Mouse (Mus musculus): Measurements from ENCODE around the gene Hecw2. TPM values are rescaled to one million over a fixed set of nuclear protein-coding genes. Genes with fewer than 3 reads are reported as not detected.

Hecw2 gene
- polyA plus RNA-seq, 1 experiment from 2014 or later: 8.4 TPM

GRCm38 (mm10) chr1:53866374-53866902 lies 328.5 kb downstream of the Hecw2 start:
- H3K36me3 ChIP-seq: no peaks in the 10 kb centered on the region
- no peaks in the 10 kb centered on the region for H3K27me3 ChIP-seq (replicated peaks)
- H3K9me3 ChIP-seq (replicated peaks): no peaks in the 10 kb centered on the region
- no peak overlapping the region for H3K9ac ChIP-seq (replicated peaks)
- H3K4me2 ChIP-seq: no peak overlapping the region
- H3K27ac ChIP-seq (replicated peaks): no peak overlapping the region
- no peak for ATAC-seq (ENCODE audit: low FRiP score)
- H3K4me1 ChIP-seq: no peaks in the 10 kb centered on the region
- WGBS: 45% methylated on average over 3 of the region's 3 CpGs
- no peak overlapping the region for H3K4me3 ChIP-seq (replicated peaks)

DNA sequence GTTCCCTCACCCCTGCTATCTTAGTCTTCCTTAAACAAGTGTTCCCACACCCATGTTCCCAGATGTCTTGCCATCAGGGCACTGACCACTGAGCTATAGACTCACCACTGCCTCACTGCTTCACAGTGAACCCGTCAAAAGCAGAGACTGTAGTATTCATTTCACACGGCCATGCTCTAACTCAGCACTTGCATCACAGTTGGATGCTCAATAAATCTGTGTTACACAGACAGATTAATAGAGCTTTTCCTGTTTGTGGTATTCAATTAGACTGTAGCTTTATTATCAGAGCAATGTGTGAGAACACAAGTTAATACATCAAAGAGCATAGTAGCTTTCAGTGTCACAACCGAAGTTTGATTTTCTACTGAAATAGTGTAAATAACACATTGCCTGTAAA lies 330.9 kb downstream of the Hecw2 start:
- Histone ChIP-seq H3K9ac (replicated peaks) (no peak overlapping the region), H3K9me3 (replicated peaks) (no peaks in the 10 kb centered on the region), H3K4me3 (replicated peaks) (no peak overlapping the region), H3K36me3 (no peaks in the 10 kb centered on the region), H3K27ac (replicated peaks) (no peak overlapping the region), H3K27me3 (replicated peaks) (no peaks in the 10 kb centered on the region), H3K4me1 (no peaks in the 10 kb centered on the region), H3K4me2 (no peak overlapping the region)
- 31% methylated on average over 3 of the region's 3 CpGs for WGBS
- no peak for ATAC-seq (ENCODE audit: low FRiP score)

GRCm38 (mm10) chr1:53860611-53861010 lies 334.4 kb downstream of the Hecw2 start:
- H3K27me3 ChIP-seq (replicated peaks): no peaks in the 10 kb centered on the region
- no peaks in the 10 kb centered on the region for H3K4me1 ChIP-seq
- H3K9ac ChIP-seq (replicated peaks): no peak overlapping the region
- no peak overlapping the region for H3K27ac ChIP-seq (replicated peaks)
- H3K9me3 ChIP-seq (replicated peaks): no peaks in the 10 kb centered on the region
- H3K4me2 ChIP-seq: no peak overlapping the region
- H3K36me3 ChIP-seq: no peaks in the 10 kb centered on the region
- 88% methylated on average over 3 of the region's 3 CpGs for WGBS
- no peak for ATAC-seq (ENCODE audit: low FRiP score)
- no peak overlapping the region for H3K4me3 ChIP-seq (replicated peaks)

GRCm38 (mm10) chr1:53859175-53859574 lies 335.8 kb downstream of the Hecw2 start:
- Histone ChIP-seq H3K4me1 (no peaks in the 10 kb centered on the region), H3K9ac (replicated peaks) (no peak overlapping the region)
- ATAC-seq (ENCODE audit: low FRiP score): no peak

DNA sequence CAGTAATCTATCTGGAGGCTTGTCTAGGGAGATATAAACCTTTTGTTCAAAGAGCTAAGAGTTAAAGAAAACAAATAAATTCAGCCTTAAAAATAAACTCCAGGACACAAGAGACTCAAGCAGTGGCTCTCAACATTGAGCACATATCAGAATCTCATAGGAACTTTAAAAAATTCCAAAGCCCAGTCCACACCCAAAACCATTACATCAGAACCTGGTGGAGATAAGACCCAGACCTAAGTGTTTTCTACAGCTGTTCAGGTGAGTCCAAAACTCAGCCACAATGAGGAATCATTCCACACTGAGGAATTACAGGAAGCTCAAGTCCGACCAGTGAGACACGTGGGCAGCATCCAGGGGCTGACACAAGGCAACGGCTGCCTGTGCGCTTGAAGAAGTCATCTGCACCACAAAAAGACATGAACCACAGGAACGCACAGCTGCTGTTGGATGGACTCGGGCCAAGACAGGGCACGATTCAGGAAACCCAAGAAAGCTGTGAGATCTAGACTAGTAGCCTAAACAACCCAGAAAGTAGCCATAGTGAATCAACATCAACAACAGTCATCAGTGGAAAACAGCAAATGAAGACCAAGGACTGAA lies 338.4 kb downstream of the Hecw2 start:
- no peaks in the 10 kb centered on the region for H3K27me3 ChIP-seq (replicated peaks)
- WGBS: 89% methylated on average over 7 of the region's 7 CpGs
- no peak overlapping the region for H3K4me2 ChIP-seq
- no peaks in the 10 kb centered on the region for H3K9me3 ChIP-seq (replicated peaks)
- H3K4me3 ChIP-seq (replicated peaks): no peak overlapping the region
- H3K9ac ChIP-seq (replicated peaks): no peak overlapping the region
- H3K36me3 ChIP-seq: 0 out of 2 replicates have a peak, but pooled peaks cover 2% of the 10 kb centered on the region
- H3K27ac ChIP-seq (replicated peaks): no peak overlapping the region
- H3K4me1 ChIP-seq: no peaks in the 10 kb centered on the region
- ATAC-seq (ENCODE audit: low FRiP score): no peak

More at GRCm38 (mm10) chr1:53859175-53859574, 335.8 kb downstream of the Hecw2 start:
- Histone ChIP-seq H3K27me3 (replicated peaks) (no peaks in the 10 kb centered on the region), H3K9me3 (replicated peaks) (no peaks in the 10 kb centered on the region), H3K4me2 (no peak overlapping the region), H3K27ac (replicated peaks) (no peak overlapping the region), H3K4me3 (replicated peaks) (no peak overlapping the region), H3K36me3 (no peaks in the 10 kb centered on the region)

- Histone ChIP-seq H3K9me3 (replicated peaks) (no peaks in the 10 kb centered on the region), H3K36me3 (0 out of 2 replicates have a peak, but pooled peaks cover 5% of the 10 kb centered on the region), H3K27ac (replicated peaks) (no peak overlapping the region), H3K4me3 (replicated peaks) (no peak overlapping the region), H3K4me1 (no peaks in the 10 kb centered on the region), H3K9ac (replicated peaks) (no peak overlapping the region), H3K27me3 (replicated peaks) (no peaks in the 10 kb centered on the region), H3K4me2 (no peak overlapping the region)
- WGBS: 90% methylated on average over 7 of the region's 7 CpGs
- no peak for ATAC-seq (ENCODE audit: low FRiP score)
Measured at GRCm38 (mm10) chr1:53855732-53856131, 339.2 kb downstream of the Hecw2 start.

GRCm38 (mm10) chr1:53852086-53852610 lies 342.8 kb downstream of the Hecw2 start:
- 0 out of 2 replicates have a peak, but pooled peaks cover 17% of the 10 kb centered on the region for H3K36me3 ChIP-seq
- no peaks in the 10 kb centered on the region for H3K9me3 ChIP-seq (replicated peaks)
- H3K4me1 ChIP-seq: no peaks in the 10 kb centered on the region
- no peak overlapping the region for H3K4me2 ChIP-seq
- H3K27ac ChIP-seq (replicated peaks): no peak overlapping the region
- H3K4me3 ChIP-seq (replicated peaks): no peak overlapping the region
- WGBS: 82% methylated on average over 3 of the region's 3 CpGs
- no peak for ATAC-seq (ENCODE audit: low FRiP score)
- H3K9ac ChIP-seq (replicated peaks): no peak overlapping the region
- no peaks in the 10 kb centered on the region for H3K27me3 ChIP-seq (replicated peaks)

GRCm38 (mm10) chr1:53851334-53851733 lies 343.6 kb downstream of the Hecw2 start:
- Histone ChIP-seq H3K4me3 (replicated peaks) (no peak overlapping the region), H3K27me3 (replicated peaks) (no peaks in the 10 kb centered on the region), H3K36me3 (0 out of 2 replicates have a peak, but pooled peaks cover 17% of the 10 kb centered on the region), H3K9ac (replicated peaks) (no peak overlapping the region), H3K4me1 (no peaks in the 10 kb centered on the region), H3K9me3 (replicated peaks) (no peaks in the 10 kb centered on the region), H3K4me2 (no peak overlapping the region), H3K27ac (replicated peaks) (no peak overlapping the region)
- 88% methylated on average over 8 of the region's 8 CpGs for WGBS
- ATAC-seq (ENCODE audit: low FRiP score): no peak

DNA sequence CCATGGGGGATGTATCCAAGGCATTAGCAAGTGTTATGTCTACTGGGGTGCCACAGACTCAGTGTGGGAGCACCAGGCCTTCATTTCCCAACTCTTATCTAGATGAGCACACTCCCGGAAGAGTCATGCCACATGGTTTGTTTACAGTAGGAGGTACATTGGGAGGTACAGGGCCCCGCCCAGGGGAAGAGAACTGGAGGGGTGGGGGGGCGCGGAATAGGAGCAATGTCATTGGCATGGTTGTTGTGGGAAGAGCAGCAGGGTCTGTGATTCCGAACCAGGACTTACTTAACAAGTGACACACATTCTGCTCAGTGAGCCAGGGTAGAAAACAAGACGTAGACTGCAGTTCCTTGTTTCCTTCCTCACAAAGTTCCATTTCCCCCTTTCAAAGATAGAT lies 344.1 kb downstream of the Hecw2 start:
- Histone ChIP-seq H3K9ac (replicated peaks) (no peak overlapping the region), H3K4me2 (no peak overlapping the region), H3K36me3 (0 out of 2 replicates have a peak, but pooled peaks cover 17% of the 10 kb centered on the region), H3K27me3 (replicated peaks) (no peaks in the 10 kb centered on the region), H3K4me1 (no peaks in the 10 kb centered on the region), H3K27ac (replicated peaks) (no peak overlapping the region), H3K4me3 (replicated peaks) (no peak overlapping the region), H3K9me3 (replicated peaks) (no peaks in the 10 kb centered on the region)
- no peak for ATAC-seq (ENCODE audit: low FRiP score)
- WGBS: 90% methylated on average over 6 of the region's 6 CpGs

DNA sequence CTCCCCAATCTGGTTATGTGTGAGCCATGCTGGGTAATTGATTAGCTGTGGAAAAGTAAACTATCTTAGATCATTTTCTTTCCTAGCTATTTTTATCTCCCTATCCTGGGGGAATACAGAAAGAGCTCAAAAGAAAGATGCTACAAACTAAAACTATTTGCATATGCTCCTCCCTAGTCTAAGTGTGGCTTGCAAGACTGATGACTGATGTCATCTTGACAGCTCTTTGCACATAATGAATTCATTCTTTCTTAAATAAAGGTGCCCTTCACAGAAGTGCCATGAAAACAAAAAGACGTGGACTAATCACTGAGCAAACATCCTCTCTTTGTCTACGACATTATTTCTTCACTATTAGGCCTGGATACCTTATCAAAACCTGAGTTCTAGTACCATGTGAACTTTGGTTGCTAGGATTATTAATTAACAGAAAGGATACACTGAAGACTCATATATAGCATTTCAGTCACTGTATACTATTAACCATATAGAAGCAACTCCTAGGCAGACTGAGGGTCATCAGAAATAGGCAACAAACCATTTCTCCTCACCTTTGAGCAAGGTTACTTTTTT lies 348.2 kb downstream of the Hecw2 start:
- no peak overlapping the region for H3K4me2 ChIP-seq
- H3K9ac ChIP-seq (replicated peaks): no peak overlapping the region
- H3K36me3 ChIP-seq: 0 out of 2 replicates have a peak, but pooled peaks cover 15% of the 10 kb centered on the region
- H3K27me3 ChIP-seq (replicated peaks): no peaks in the 10 kb centered on the region
- H3K9me3 ChIP-seq (replicated peaks): no peaks in the 10 kb centered on the region
- peaks cover 11% of the 10 kb centered on the region; the same call in 1 of the 2 replicates for H3K4me1 ChIP-seq
- ATAC-seq (ENCODE audit: low FRiP score): no peak
- WGBS: 60% methylated on average over 2 of the region's 2 CpGs
- H3K27ac ChIP-seq (replicated peaks): no peak overlapping the region
- H3K4me3 ChIP-seq (replicated peaks): no peak overlapping the region

GRCm38 (mm10) chr1:53845854-53846253 lies 349.1 kb downstream of the Hecw2 start:
- 81% methylated on average over 8 of the region's 8 CpGs for WGBS

More at GRCm38 (mm10) chr1:53845854-53846253, 349.1 kb downstream of the Hecw2 start:
- H3K36me3 ChIP-seq: 0 out of 2 replicates have a peak, but pooled peaks cover 13% of the 10 kb centered on the region
- no peaks in the 10 kb centered on the region for H3K27me3 ChIP-seq (replicated peaks)
- H3K9me3 ChIP-seq (replicated peaks): no peaks in the 10 kb centered on the region
- no peak for ATAC-seq (ENCODE audit: low FRiP score)
- no peak overlapping the region for H3K9ac ChIP-seq (replicated peaks)
- no peak overlapping the region for H3K4me2 ChIP-seq
- H3K27ac ChIP-seq (replicated peaks): no peak overlapping the region
- peaks cover 11% of the 10 kb centered on the region; the same call in 1 of the 2 replicates for H3K4me1 ChIP-seq
- H3K4me3 ChIP-seq (replicated peaks): no peak overlapping the region
